Mouse (Mus musculus) CH12.LX (cell line): ENCODE results near the gene Npas4. TPM values are rescaled to one million over a fixed set of nuclear protein-coding genes. Genes with fewer than 3 reads are reported as not detected.
A peak's percentile ranks its signal among the peaks of the same experiment; 100 is the strongest.
"Not testable (repeated sequence)": the region's sequence is repeated elsewhere in the genome, so short reads cannot be mapped to it uniquely, and the experiment has no call there.

Experiments
- DNase-seq: peaks from one replicate; pipeline ENCODE4 v3.0.0-alpha.2; 2013; ENCODE audit errors: extremely low read depth
- H3K27ac ChIP-seq: 2 replicates; pipeline ENCODE4 v1.5.1; 2012; ENCODE audit warnings: low read depth, mild to moderate bottlenecking, control low read depth, moderate library complexity; ENCODE audit not compliant: insufficient read depth
- H3K27me3 ChIP-seq: replicated peaks from 2 replicates; pipeline ENCODE3; 2012; ENCODE audit warnings: inconsistent platforms
- H3K36me3 ChIP-seq, 2 experiments: replicated peaks in 1 of 2; 2 replicates each; pipeline versions ENCODE3 to v1.6.1; 2012; ENCODE audit warnings: inconsistent platforms in 1 of 2, low read length in 1 of 2, mild to moderate bottlenecking in 1 of 2, mixed read lengths in 1 of 2, moderate library complexity in 1 of 2; ENCODE audit not compliant: control insufficient read depth in 1 of 2, insufficient read depth in 1 of 2
- H3K4me1 ChIP-seq, 2 experiments: 2 replicates each; pipeline ENCODE4 v1.6.1; 2012; ENCODE audit warnings: inconsistent platforms in 1 of 2, moderate library complexity in 1 of 2; ENCODE audit not compliant: insufficient read depth in 2 of 2, control insufficient read depth in 1 of 2
- H3K4me2 ChIP-seq: 2 replicates; pipeline ENCODE4 v1.6.1; 2012; ENCODE audit warnings: low read depth, mild to moderate bottlenecking, control low read depth; ENCODE audit not compliant: poor library complexity, insufficient read depth, severe bottlenecking
- H3K4me3 ChIP-seq, 3 experiments: fragments of 150-350 bp in 1 of 3; sonication (generic) in 1 of 3; replicated peaks in 1 of 3; 2 replicates each; pipeline versions ENCODE3 to v1.5.1; 2011 to 2012; ENCODE audit warnings: low read depth in 2 of 3, low read length in 2 of 3, mild to moderate bottlenecking in 2 of 3, moderate library complexity in 2 of 3, control low read depth in 1 of 3, improper control_type of control experiment in 1 of 3, inconsistent platforms in 1 of 3, mixed read lengths in 1 of 3; ENCODE audit not compliant: poor library complexity in 1 of 3
- H3K79me2 ChIP-seq: replicated peaks from 2 replicates; pipeline ENCODE4 v1.6.1; 2012; ENCODE audit warnings: mild to moderate bottlenecking, moderate library complexity; ENCODE audit not compliant: control insufficient read depth, poor library complexity, insufficient read depth, severe bottlenecking; ENCODE audit errors: extremely low read depth
- H3K9ac ChIP-seq: 2 replicates; pipeline ENCODE4 v1.6.1; 2012; ENCODE audit warnings: low read depth, mild to moderate bottlenecking, control low read depth, moderate library complexity; ENCODE audit not compliant: insufficient read depth
- H3K9me3 ChIP-seq: replicated peaks from 2 replicates; pipeline ENCODE3; 2012; ENCODE audit warnings: low read length, inconsistent platforms, mixed read lengths
- BHLHE40 ChIP-seq: IDR thresholded peaks from 2 replicates; pipeline ENCODE4 v1.6.1; 2011; ENCODE audit warnings: mild to moderate bottlenecking, low read depth, low read length, improper control_type of control experiment
- EP300 ChIP-seq: IDR thresholded peaks from 2 replicates; pipeline ENCODE4 v1.6.1; 2011; ENCODE audit warnings: low read length, improper control_type of control experiment
- ETS1 ChIP-seq: conservative IDR thresholded peaks from 2 replicates; pipeline ENCODE4 v1.6.1; 2012; ENCODE audit warnings: low read depth, mild to moderate bottlenecking, inconsistent platforms, low read length, improper control_type of control experiment, moderate library complexity
- GABPA ChIP-seq: IDR thresholded peaks from 2 replicates; pipeline ENCODE4 v1.6.1; 2012; ENCODE audit warnings: low read depth, low read length, improper control_type of control experiment, inconsistent platforms; ENCODE audit not compliant: insufficient replicate concordance
- HCFC1 ChIP-seq: IDR thresholded peaks from 2 replicates; pipeline ENCODE4 v1.6.1; 2012; ENCODE audit warnings: low read depth, mild to moderate bottlenecking, inconsistent platforms, low read length, improper control_type of control experiment
- IRF4 ChIP-seq: IDR thresholded peaks from 2 replicates; pipeline ENCODE4 v1.6.1; 2014; ENCODE audit warnings: low read depth, mild to moderate bottlenecking, inconsistent platforms, low read length, improper control_type of control experiment
- JUN ChIP-seq: IDR thresholded peaks from 2 replicates; pipeline ENCODE4 v1.6.1; 2011; ENCODE audit warnings: low read depth, mild to moderate bottlenecking, low read length, improper control_type of control experiment, moderate library complexity; ENCODE audit not compliant: insufficient read depth
- MAFK ChIP-seq: IDR thresholded peaks from 2 replicates; pipeline ENCODE4 v1.6.1; 2011; ENCODE audit warnings: low read length, improper control_type of control experiment; ENCODE audit not compliant: insufficient replicate concordance
- MEF2A ChIP-seq: IDR thresholded peaks from 2 replicates; pipeline ENCODE4 v1.6.1; 2014; ENCODE audit warnings: low read depth, mild to moderate bottlenecking, inconsistent platforms, low read length, improper control_type of control experiment, borderline replicate concordance
- MXI1 ChIP-seq: IDR thresholded peaks from 2 replicates; pipeline ENCODE4 v1.6.1; 2011; ENCODE audit warnings: mild to moderate bottlenecking, low read depth, low read length, improper control_type of control experiment
- POLR2A ChIP-seq: IDR thresholded peaks from 2 replicates; pipeline ENCODE4 v1.6.1; 2011; ENCODE audit warnings: low read depth, mild to moderate bottlenecking, improper control_type of control experiment, low read length
- RAD21 ChIP-seq: IDR thresholded peaks from 2 replicates; pipeline ENCODE4 v1.6.1; 2011; ENCODE audit warnings: low read depth, mild to moderate bottlenecking, low read length, improper control_type of control experiment, moderate library complexity
- SMC3 ChIP-seq: IDR thresholded peaks from 2 replicates; pipeline ENCODE4 v1.6.1; 2011; ENCODE audit warnings: low read depth, low read length, improper control_type of control experiment
- TBP ChIP-seq: conservative IDR thresholded peaks from 2 replicates; pipeline ENCODE4 v1.6.1; 2011; ENCODE audit warnings: low read depth, low read length, improper control_type of control experiment
- TCF12 ChIP-seq: IDR thresholded peaks from 2 replicates; pipeline ENCODE4 v1.6.1; 2014; ENCODE audit warnings: low read depth, mild to moderate bottlenecking, inconsistent platforms, low read length, improper control_type of control experiment
- UBTF ChIP-seq: IDR thresholded peaks from 2 replicates; pipeline ENCODE4 v1.6.1; 2012; ENCODE audit warnings: low read depth, mild to moderate bottlenecking, inconsistent platforms, low read length, improper control_type of control experiment, moderate library complexity
- ZC3H11A ChIP-seq: IDR thresholded peaks from 2 replicates; pipeline ENCODE4 v1.6.1; 2012; ENCODE audit warnings: low read depth, mild to moderate bottlenecking, inconsistent platforms, low read length, improper control_type of control experiment
- ZMIZ1 ChIP-seq: IDR thresholded peaks from 2 replicates; pipeline ENCODE4 v1.6.1; 2012; ENCODE audit warnings: low read depth, mild to moderate bottlenecking, inconsistent platforms, low read length, improper control_type of control experiment
- ZNF384 ChIP-seq: IDR thresholded peaks from 2 replicates; pipeline ENCODE4 v1.6.1; 2012; ENCODE audit warnings: low read depth, low read length, improper control_type of control experiment, inconsistent platforms
- dilution Hi-C: fragments of 300-500 bp; cut with MboI; formaldehyde crosslinking; loops from 2 replicates; pipeline ENCODE4 v1.14.3; 2020; ENCODE audit warnings: low sequenced_read_pairs; ENCODE audit not compliant: extremely low pct_unique_long_range_greater_than_20kb, extremely low pct_ligation_motif_present
- in situ Hi-C: fragments of 300-500 bp; cut with MboI; formaldehyde crosslinking; loops from 3 replicates; pipeline ENCODE4 v1.14.3; 2019; ENCODE audit warnings: low sequenced_read_pairs, low pct_ligation_motif_present, low pct_unique_long_range_greater_than_20kb, mixed read lengths
- polyA plus RNA-seq: library from polyadenylated mRNA; unstranded; fragments of >175 nt; gene quantifications from 2 replicates; pipeline ENCODE4 v1.2.1, GENCODE M21; 2012; ENCODE audit warnings: low read depth; ENCODE audit not compliant: insufficient read length
- total RNA-seq, 2 experiments: library from RNA; depleted of rRNA; stranded (reverse); fragments of 300-350 nt in 1 of 2; fragments of >200 nt in 1 of 2; gene quantifications; 2 replicates each; pipeline ENCODE4 v1.2.3; 2012 to 2014

Npas4 gene
- total and polyA plus RNA-seq, 3 experiments: not detected

DNA sequence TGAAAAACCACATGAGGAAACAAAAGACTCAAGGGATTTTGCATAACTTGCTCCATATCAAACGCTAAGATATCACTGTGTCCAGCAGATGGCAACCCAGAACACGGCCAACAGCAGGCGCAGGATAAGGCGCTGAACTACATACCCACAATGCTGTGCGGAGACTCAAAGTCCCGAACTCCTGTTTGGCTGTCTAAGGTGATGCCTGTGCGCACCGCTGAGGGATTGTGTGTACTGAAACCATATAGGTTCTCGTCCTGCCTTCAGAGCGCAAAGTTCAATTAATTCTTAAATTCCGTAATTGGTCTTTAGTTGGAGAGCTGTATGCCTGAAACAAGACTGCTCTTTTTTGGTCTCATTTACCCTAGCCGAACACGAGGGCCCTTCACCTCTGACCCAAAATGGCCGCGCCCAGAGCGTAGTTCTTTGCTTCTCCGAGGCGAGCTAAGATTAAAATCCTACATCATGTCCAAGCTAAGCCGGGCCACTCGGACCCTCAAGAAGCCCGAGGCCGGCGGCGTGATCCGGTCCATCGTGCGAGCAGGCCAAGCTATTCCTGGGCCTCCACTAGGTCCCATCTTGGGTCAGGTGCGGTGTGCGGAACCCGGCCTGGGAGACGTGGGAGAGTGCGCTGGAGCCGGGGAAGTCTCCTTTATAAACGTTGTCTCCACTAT, 28.1 kb downstream of the Npas4 start, which contains the start of gene Mrpl11 (continued):
- TF ChIP-seq TCF12 (0 out of 2 replicates have a peak, but pooled peaks have one; percentile 13), MEF2A (0 out of 2 replicates have a peak, but pooled peaks have one; percentile 41), ZMIZ1 (no peak), HCFC1 (peak; percentile 97)

DNA sequence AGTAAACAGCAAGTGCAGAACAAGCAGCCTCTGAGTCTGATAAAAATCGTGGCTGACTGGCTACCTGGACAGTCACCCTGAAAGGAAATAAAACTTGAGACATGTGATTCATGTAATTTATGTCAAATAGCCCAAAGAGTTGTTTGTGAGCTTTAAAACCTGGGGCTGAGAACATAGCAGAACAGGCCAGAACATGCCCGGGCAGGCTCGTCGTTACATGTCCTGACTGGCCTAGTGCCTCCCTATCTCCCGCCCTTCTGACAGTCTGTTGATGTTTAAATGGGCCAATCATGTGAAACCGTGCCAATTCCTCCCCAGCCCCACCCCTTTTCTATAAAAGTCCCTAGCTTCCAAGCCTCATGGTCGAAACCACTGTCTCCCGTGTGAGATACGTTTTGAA, 41.5 kb downstream of the Npas4 start:
- H3K4me2 ChIP-seq, DNase-seq, H3K4me3 ChIP-seq, H3K27ac ChIP-seq, in situ Hi-C loops, dilution Hi-C loops, H3K36me3 ChIP-seq, H3K79me2 ChIP-seq, H3K9me3 ChIP-seq, H3K9ac ChIP-seq: not testable (repeated sequence)
- Histone ChIP-seq H3K27me3 (peaks cover 25% of the 10 kb centered on the region), H3K4me1 (peaks cover 3 to 12% of the 10 kb centered on the region in 2 experiments; a peak in 2 of 4 replicates)

DNA sequence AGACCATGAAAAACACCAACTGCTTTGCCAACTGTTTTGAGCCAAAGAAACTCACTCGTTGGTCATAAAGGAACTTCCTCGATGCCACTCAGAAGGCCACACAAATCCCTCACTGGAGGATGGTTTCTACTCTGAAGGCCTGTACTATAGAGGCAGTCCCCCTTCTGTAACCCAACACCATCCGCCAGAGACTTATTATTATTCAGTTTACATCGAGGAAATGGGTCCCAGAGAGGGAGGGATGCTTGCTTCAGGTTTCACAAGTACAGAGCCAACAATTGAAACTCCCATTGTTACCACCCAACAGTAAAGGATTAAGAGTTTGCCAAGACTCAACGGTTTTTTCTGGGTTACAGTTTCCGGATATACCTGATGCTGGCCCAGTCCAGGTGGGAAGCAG, 44.6 kb downstream of the Npas4 start:
- Histone ChIP-seq H3K4me2 (no peak overlapping the region), H3K9ac (no peak overlapping the region), H3K27me3 (peaks cover 39% of the 10 kb centered on the region), H3K9me3 (peaks cover 2% of the 10 kb centered on the region), H3K4me1 (peaks cover 8 to 22% of the 10 kb centered on the region in 2 experiments), H3K36me3 (no peaks in the 10 kb centered on the region), H3K27ac (no peak overlapping the region), H3K4me3 (no peak overlapping the region), H3K79me2 (no peaks in the 10 kb centered on the region)
- DNase-seq: no peak
- TF ChIP-seq MAFK: no peak
- TF ChIP-seq RAD21: no peak
- no peak for TF ChIP-seq SMC3
- no peak for TF ChIP-seq JUN
- TF ChIP-seq BHLHE40: no peak
- TF ChIP-seq IRF4: no peak
- no peak for TF ChIP-seq EP300
- TF ChIP-seq ZNF384: no peak
- no peak for TF ChIP-seq POLR2A
- TF ChIP-seq HCFC1: no peak
- no peak for TF ChIP-seq TBP
- no peak for TF ChIP-seq MXI1
- TF ChIP-seq ZC3H11A: no peak
- no peak for TF ChIP-seq ETS1
- no peak for TF ChIP-seq UBTF
- no peak for TF ChIP-seq GABPA
- in situ Hi-C loops (no loop called here), dilution Hi-C loops (no loop called here)
